Mouse (Mus musculus): ENCODE measurements at regions not wholly inside any gene's neighbourhood (a gene's known extent, or its start where the extent isn't known, plus 50 kb on each side); places are given as distances from the start of the nearest gene placed in this dataset.
A peak's percentile ranks its signal among the peaks of the same experiment; 100 is the strongest.

GRCm38 (mm10) chr9:71420064-71420463, 65.7 kb downstream of the Polr2m start:
- intact Hi-C loops (cut with DNase I), result no loop called here
- no peak for DNase-seq (ENCODE audit: low spot score in 2 of 2)

DNA sequence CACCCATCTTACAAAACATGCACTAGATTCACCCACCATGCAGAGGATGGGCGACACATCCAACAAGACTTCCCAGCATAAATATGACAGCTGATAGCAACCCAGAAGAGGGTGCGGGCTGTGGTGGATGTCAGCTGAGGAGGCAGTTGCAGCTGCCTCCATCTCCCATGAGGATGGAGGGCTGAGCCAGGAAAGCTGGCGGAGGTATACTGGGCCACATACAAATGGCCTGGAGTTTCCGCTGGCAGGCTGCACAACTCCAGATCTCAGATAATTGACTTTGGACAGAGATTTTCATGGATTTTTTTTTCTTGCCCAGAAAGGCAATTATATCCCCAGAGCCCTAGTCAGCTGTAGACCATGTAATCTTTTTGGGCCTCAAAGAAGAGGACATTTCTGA, 67.2 kb downstream of the Polr2m start:
- intact Hi-C loops (cut with DNase I), result no loop called here
- DNase-seq (ENCODE audit: low spot score in 2 of 2), result no peak

- peak in 1 of 2 experiments; percentile 10 for DNase-seq (ENCODE audit: low spot score in 2 of 2)
- intact Hi-C loops (cut with DNase I), result no loop called here
Observed at GRCm38 (mm10) chr9:71417248-71417647, 68.5 kb downstream of the Polr2m start.

DNA sequence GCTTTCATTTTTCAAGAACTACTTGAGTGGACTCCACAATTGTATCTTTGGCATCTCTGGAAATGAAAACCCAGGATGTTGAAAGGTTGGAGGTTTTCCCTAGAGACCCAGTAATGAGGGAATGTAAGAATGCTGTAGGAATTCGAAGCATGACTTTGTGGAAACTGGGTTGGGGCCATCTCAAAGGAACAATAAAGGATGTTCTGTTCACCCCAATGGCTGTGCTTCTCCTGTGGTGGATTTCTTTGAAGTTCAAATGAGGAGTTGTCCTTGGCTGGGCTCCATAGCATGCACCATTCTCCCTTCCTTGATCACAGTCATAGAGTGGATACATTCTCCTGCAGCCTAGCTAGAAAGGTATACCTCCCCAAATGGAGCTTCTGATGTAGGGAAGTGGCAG, 74.6 kb downstream of the Polr2m start:
- intact Hi-C loops (cut with DNase I), result no loop called here
- no peak for DNase-seq (ENCODE audit: low spot score in 2 of 2)

DNA sequence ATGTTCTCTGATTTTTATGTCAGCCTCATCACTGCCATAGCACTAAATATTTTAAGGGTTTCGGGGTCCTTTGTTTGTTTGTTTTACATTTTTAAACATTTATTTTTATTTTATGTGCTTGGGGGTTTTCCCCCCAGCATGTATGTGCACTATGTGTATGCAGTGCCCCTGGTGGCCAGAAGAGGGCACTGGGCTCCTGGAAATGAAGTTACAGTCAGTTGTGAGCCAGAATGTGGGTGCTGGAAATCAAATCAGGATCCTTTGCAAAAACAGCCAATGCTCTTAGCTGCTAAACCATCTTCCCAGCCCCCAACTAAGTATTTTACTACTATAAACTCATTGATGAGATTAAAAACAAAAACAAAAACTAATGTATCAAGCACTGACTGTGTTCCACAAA, 75.8 kb downstream of the Polr2m start:
- intact Hi-C loops (cut with DNase I), result no loop called here
- no peak for DNase-seq (ENCODE audit: low spot score in 2 of 2)

GRCm38 (mm10) chr9:71408946-71409345, 76.8 kb downstream of the Polr2m start:
- no peak for DNase-seq (ENCODE audit: low spot score in 2 of 2)
- intact Hi-C loops (cut with DNase I), result no loop called here

GRCm38 (mm10) chr9:71404396-71405135, 81.2 kb downstream of the Polr2m start:
- intact Hi-C loops (cut with DNase I), result no loop called here
- DNase-seq (ENCODE audit: low spot score in 2 of 2), result no peak

DNA sequence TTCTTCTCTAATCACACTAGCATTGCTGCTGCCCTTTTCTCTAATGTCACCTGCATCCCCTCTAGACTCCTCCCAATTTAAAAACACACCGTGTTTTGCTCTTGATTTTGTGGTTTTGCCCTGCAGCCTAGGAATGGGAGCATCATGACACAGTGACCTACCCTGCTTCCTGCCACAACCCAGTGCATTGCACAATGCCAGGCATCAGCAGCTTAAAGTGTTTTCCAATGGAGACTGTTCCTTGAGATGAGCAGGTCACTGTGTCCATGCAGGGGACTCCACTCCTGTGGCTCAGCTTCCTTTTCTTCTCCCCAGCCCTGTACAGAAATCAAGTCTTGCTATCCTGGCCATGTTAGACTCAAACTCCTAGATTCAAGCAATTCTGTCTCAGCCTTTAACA, 84.1 kb downstream of the Polr2m start:
- intact Hi-C loops (cut with DNase I), result no loop called here
- no peak for DNase-seq (ENCODE audit: low spot score in 2 of 2)

GRCm38 (mm10) chr9:71399346-71399745, 86.4 kb downstream of the Polr2m start:
- intact Hi-C loops (cut with DNase I), result no loop called here
- no peak for DNase-seq (ENCODE audit: low spot score in 2 of 2)

DNA sequence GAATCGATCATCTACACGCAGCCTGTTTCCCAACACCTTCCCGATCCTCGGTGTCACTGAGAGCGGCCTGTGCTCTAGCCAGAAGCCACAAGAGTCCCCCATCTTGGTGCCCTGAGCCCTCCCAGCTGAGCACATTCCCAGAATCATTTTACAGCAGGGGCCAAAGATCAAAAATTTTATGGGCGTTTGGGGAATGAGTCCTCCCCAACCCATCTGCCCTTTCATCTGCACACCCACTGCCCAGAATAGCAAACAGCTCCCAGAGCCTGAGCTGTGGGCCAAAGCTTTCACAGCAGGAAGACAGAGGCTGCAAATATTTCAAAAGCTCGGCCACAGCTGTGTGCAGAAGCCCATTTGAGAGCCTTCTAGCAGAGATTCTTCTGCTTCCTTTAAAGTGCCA, 89.0 kb downstream of the Polr2m start:
- intact Hi-C loops (cut with DNase I), result no loop called here
- DNase-seq (ENCODE audit: low spot score in 2 of 2), result no peak

GRCm38 (mm10) chr9:71390221-71390620, 95.5 kb downstream of the Polr2m start:
- intact Hi-C loops (cut with DNase I), result no loop called here

GRCm38 (mm10) chr9:71387426-71387825, 98.3 kb downstream of the Polr2m start:
- no peak for DNase-seq (ENCODE audit: low spot score in 2 of 2)

More at GRCm38 (mm10) chr9:71390221-71390620, 95.5 kb downstream of the Polr2m start:
- DNase-seq (ENCODE audit: low spot score in 2 of 2), result no peak

DNA sequence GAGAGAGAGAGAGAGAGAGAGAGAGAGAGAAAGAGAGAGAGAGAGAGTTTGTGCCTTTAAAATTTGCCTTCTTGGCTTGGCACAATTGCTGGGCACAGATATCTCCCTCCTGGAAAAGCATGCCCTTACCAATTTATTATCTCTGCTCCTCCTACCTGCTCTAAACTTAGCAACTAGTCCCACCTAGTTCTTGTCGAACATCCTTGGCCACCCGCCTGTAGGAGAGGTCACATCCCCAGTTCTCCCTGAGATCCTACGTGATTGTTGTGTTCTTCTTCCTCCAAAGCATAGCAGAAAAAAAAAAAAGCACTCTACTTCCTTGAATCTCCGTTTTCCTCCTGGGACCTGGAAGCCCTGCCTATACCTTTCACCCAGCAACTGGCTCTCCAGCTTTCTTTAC, 101.8 kb downstream of the Polr2m start:
- intact Hi-C loops (cut with DNase I), result no loop called here
- no peak for DNase-seq (ENCODE audit: low spot score in 2 of 2)

More at GRCm38 (mm10) chr9:71387426-71387825, 98.3 kb downstream of the Polr2m start:
- intact Hi-C loops (cut with DNase I), result no loop called here

DNA sequence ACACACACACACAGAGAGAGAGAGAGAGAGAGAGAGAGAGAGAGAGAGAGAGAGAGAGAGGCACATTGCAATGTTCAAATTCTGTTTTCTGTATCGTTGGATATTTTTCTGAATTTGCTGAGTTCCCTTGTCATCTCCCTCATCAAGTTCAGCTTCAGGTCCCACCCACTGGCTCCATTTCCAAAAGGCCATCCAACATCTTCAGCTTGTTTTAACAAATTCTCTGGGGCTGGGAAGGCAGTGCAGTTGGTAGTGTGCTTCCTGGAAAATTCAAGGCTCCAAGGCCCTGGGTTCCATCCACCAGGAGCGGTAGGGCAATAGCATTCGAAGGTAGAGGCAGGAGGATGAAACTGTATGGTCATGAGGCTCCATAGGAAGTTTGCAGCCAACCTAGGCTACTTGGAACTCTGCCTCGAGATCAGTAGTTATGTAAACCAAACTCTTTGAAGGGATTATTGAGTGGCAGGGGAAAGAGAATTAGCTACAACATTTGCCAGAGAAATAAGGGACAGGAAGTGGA, 105.9 kb downstream of the Polr2m start:
- intact Hi-C loops (cut with DNase I), result no loop called here
- no peak for DNase-seq (ENCODE audit: low spot score in 2 of 2)

- intact Hi-C loops (cut with DNase I), result no loop called here
- DNase-seq (ENCODE audit: low spot score in 2 of 2), result no peak
Observed at GRCm38 (mm10) chr9:71369760-71370159, 116.0 kb downstream of the Polr2m start.

DNA sequence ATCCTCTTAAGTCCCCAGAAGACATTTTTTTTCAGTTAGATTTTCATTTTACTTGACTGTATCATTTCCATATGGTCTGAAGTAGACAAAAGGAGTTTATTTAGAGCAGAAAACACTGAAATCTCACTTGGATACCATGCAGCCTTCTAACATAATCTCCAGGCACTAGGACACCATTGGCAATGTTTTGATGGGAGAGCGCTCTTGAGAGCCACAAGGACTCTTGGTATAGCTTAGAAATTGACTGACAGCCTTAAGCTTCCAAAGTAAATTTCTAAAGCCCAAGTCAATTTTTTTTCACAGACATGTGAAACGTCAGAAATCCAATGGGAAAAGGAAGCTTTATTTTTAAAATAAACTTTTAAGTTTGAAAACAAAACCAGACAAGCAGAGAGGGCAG, 116.5 kb downstream of the Polr2m start:
- intact Hi-C loops (cut with DNase I), result no loop called here

GRCm38 (mm10) chr9:71366573-71366972, 119.2 kb downstream of the Polr2m start:
- intact Hi-C loops (cut with DNase I), result no loop called here

More for the DNA sequence above, 116.5 kb downstream of the Polr2m start:
- DNase-seq (ENCODE audit: low spot score in 2 of 2), result no peak

DNA sequence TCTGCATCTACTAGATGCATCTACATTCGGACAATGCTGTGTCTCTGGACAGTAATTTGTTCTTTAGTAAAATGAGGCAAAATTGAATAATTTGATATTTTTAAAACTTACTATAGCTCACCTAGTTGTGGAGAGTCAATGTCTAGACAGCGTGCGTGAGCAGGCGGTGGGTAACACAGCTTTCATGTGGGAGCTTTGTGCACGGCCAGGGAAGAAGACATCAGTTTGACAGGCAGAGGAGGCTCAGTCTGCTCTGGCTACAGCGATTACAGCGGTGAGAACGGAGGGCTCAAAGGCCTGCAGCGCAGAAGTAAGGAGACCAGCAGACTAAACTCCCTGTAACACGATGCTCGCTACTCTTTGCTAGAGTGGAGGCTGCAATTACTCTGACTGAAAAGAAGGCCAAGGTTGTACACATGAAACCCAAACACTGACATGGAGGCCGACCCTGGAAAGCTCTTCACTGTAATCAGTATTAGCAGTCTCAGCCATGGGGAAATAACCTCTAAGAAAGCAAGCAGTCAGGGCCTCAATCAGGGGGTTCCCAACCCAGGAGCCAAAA, 120.5 kb downstream of the Polr2m start:
- intact Hi-C loops (cut with DNase I), result no loop called here
- no peak for DNase-seq (ENCODE audit: low spot score in 2 of 2)

More at GRCm38 (mm10) chr9:71366573-71366972, 119.2 kb downstream of the Polr2m start:
- DNase-seq (ENCODE audit: low spot score in 2 of 2), result no peak

DNA sequence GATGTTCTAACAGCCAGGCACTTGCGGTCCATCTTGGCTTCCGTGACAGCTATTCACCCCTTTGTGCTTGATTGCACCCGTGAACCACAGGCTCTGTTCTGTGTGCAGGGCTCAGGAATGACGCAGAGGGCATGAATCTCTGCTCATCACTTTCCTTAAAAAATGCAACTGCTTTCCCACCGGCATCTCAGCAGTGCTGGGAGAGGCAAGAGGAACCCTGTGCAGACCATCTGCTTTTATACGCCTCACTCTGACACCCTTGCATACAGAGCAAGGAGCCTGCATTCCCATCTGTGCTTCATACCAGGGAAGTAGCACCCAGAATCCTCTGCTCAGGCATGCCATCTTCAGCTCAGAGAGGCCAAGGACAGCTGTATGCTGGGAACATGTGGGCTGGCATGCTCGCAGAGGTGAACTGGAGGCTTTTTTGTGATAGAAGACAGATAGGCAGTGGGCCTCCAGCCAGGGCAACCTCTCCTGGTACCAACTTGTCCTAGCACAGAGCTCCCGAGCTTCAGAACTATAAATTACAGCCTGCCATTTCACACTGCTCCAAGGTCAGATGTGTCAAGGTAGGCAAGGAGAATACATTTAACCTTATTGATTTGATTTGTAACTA, 121.6 kb downstream of the Polr2m start:
- intact Hi-C loops (cut with DNase I), result no loop called here
- DNase-seq (ENCODE audit: low spot score in 2 of 2), result no peak

- no peak for DNase-seq (ENCODE audit: low spot score in 2 of 2)
- intact Hi-C loops (cut with DNase I), result no loop called here
Observed at GRCm38 (mm10) chr9:71362401-71362800, 123.3 kb downstream of the Polr2m start.

GRCm38 (mm10) chr9:71361961-71362360, 123.8 kb downstream of the Polr2m start:
- intact Hi-C loops (cut with DNase I), result no loop called here
- no peak for DNase-seq (ENCODE audit: low spot score in 2 of 2)
